Mouse (Mus musculus) fat pad, adult 2 months (tissue): ENCODE results near the gene Rps27a.
A peak's percentile ranks its signal among the peaks of the same experiment; 100 is the strongest.
"Not testable (repeated sequence)": the region's sequence is repeated elsewhere in the genome, so short reads cannot be mapped to it uniquely, and the experiment has no call there.

ENCODE experiments used
- DNase-seq: peaks from one replicate; pipeline ENCODE4 v3.0.0-alpha.2; 2011; ENCODE audit warnings: low read depth, low spot score; ENCODE audit errors: extremely low read depth

Rps27a gene

DNA sequence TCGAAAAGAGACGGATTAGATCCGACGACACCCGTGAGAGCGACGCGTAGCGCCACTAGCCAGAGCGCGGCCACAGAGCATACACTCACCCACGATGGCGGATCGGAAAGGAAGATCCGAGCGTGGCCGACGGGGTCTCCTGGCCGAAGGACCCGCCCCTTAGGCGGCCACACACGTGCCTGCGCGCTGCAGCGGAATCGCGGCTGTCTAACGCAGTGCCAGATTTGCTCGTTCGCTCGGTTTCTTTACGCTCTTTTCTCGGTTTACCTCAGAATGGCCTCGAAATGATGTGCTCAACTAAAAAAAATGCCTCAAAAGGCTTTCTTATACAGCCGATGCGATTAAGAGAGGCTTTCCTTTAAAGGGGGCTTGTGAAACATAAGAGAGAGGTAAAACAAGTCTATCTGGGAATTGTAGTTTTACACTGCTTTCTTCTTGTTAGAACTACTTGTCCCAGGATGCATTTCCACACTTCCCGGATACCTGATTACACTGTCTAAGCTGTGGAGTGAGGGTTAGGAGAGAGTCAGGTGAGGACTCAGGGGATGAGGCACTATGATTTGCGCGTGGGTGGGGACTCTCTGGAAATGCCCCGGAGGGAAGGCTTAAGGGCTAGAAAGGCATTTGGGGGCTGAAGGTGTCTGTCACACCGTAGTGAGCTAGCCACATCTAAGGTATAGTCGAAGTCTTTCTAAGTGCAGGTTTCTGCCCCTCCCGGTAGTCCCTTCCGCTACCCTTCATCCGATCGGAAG, at the start of gene Rps27a, which contains the start of gene Clhc1:
Rps27a (minus strand) TSS at position 358 of the 752 bp plus-strand sequence.
Clhc1 (plus strand) TSS at position 199 of the 752 bp plus-strand sequence.
- DNase-seq, result peak; percentile 81

DNA sequence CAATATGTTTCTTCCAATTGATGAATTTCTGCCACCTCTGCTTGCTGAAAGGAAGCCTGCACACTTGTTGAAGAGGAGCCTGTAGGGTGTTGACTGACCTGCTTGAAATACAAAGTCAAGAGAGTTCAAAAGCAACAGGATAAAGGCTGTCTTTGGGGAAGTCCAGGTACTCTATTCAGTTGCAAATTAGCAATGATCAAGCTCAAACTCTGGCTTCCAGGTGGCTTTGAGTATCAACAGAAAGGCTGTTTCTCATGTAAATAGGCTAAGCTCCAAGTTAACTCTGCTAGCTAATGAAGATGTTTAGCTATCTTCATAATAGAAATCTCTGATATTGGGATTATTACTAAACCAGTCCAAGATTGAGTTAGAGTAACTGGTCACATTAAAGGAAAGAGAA, 49.2 kb upstream of the Rps27a start:
- no peak for DNase-seq

DNA sequence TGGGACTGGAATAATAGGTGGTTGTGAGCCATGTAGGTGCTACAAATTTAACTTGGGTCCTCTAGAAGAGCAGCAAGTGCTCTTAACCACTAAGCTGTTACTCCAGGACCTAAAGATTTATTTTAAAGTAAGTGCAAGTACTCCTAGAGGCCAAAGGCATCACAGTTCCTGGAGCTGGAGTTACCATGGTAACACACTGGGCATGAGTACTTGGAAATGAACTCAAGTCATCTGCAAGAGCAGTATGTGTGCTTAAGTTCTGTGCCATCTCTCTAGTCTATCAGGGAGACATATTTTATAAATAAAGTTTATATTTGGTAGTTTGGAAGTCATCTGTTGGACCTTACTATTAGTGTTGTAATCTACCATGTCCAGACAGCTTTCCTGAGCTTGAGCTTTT, 47.3 kb upstream of the Rps27a start:
- DNase-seq, result no peak

DNA sequence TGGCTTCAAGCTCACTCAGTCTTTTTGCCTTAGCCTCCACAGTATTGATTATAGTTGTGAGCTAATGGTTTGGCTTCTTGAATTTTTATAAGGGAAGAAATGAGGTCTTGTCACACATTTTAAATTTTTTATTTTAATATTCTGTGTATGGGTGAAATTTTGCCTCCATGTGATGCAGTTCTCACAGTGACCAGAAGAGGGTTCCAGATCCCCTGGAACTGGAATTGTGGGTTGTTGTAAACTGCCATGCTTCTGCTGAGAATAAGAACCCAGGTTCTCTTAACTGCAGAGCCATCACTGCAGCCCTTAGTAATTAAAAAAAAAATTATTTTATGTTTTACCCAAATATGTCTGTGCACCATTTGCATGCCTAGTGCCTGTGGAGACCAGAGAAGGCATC, 31.7 kb upstream of the Rps27a start:
- DNase-seq, result no peak

DNA sequence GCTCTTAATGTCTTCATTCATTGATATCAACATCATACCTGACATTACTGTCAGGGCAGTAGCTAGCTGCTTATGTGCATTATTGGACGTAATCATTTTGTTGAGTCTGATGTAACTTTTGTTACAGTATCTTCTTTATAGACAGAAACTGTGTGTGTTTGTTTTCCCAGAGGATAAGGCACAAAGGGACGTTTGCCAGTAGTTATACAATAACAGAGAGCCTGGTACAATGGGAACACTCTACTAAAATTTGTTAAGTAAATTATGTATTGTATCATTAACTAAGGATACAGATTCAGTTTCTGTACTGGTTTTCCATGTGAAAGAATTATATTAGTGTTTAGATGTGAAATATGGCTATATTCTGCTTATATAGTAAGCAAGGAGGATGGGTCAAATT, 24.7 kb upstream of the Rps27a start:
- no peak for DNase-seq

DNA sequence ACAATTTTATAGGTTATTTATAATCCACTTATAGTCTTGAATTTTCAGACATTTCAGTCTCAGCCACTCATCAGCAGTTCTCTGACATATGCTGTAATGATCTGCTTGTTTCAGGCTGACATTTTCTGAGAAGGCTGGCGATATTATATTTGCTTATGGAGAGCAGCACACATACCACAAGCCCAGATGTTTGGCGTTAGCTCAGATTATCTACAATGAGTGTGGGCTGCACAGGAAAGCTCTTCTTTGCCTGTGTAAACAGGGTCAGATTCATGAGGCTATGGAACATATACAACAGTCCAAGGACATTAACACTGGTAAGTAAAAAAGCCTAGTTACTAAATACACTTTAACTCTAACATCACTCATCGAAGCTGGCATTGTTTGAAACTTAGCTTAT, 23.6 kb upstream of the Rps27a start:
- no peak for DNase-seq

GRCm38 (mm10) chr11:29563406-29563805, 15.5 kb upstream of the Rps27a start:
- no peak for DNase-seq

- DNase-seq, result no peak
Observed at GRCm38 (mm10) chr11:29560990-29561389, 13.1 kb upstream of the Rps27a start.

DNA sequence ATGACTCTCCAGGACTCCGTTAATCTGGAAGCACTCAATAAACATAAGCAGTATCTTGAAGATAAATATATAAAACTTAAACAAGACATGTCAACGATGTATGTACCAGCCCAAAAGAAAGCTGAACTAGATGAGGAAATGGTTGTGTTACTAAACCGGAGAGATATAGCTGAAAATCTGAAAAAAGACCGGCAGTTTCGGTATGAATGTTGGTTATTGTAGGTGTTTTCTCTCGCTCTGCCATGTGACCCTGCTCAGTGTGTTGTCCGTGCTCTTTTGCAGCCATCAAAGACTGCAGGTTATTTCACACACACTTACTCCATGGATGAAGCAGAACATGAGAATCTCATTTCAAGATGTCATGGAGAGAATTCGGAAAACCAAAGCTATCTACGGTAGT, 12.5 kb upstream of the Rps27a start:
- DNase-seq, result no peak

DNA sequence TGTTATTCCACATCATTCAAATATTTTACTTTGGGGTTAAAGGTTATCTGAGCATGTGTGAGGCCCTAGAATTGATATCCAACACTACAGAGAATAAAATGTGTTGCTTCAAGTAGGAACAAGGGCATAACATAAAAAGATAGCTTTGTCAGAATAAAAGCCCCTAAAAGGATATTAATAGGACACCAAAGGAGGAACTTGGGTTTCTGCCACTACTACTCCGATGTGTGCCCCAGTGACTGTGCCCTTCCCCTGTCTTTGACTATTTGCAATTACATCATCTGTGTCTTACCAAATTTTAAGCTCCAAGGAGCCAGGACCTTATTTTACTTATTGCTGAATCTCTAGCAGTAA, 1.5 kb upstream of the Rps27a start:
- no peak for DNase-seq

DNA sequence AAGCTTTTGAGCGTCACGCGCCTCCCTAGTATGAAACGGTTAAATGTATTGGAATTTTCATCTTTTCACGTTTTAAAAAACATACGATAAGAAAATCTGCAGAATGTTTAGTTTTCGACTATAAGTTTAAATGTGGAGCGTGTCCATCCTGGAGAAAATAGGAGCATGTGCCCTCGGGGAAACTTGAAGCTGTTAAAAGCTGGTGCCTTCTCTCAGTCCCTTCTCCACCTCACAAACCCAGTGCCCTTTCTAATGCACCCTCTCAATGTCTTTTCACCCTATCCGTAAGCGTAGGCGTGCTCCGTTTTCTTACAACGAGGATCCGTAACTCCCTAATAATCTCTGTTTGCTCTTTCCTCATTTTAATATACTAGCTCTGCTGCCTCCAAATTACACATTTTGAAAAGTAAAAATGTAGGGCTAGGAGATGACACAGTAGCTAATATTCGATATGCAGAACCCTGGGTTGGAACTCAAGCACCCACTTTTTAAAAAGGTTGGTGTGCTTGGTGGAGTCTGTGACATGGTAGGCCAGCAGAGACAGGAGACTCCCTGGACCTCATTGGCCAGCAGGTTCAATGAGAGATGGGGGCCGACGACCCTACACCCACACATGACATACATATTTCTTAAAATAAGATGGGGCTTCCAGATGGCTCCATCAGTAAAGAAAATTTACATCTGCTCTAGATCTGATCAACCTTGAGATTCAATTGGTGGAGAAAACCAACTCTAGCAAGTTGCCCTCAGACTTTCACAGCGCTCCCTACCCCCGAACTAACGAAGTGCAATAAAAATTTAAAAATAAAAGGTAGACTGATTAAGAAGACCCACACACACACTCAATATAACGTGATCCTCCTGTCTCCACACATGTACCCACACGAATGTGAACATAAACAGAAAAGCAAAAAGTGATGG, 855 bp upstream of the Rps27a start:
- DNase-seq, result no peak

DNA sequence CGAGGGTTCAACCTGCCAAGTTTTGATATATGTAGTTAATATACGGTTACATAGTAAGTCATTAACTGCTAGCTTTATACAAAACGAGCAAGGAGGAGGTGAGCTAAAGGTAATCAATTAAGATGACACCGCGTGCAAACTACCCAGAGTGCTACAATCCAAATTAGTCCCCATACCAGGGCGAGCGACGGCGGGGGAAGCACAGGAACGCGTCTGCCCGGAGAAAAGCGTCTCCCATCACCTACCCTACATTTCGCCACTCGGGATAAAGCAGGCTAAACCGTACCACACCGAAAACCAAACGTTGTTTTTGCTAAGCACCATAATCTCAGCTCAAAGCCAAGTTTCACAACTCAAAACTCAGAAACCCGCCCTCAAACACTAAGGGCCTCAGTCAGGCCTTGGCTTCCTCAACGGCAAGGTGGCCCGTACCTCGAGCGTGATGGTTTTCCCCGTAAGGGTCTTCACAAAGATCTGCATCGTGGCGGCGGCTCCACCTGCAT, 609 bp downstream of the Rps27a start:
- no peak for DNase-seq

- DNase-seq, result no peak
Observed at GRCm38 (mm10) chr11:29546762-29547161, 1.1 kb downstream of the Rps27a start.

GRCm38 (mm10) chr11:29546297-29546696, 1.6 kb downstream of the Rps27a start:
- not testable (repeated sequence) for DNase-seq

DNA sequence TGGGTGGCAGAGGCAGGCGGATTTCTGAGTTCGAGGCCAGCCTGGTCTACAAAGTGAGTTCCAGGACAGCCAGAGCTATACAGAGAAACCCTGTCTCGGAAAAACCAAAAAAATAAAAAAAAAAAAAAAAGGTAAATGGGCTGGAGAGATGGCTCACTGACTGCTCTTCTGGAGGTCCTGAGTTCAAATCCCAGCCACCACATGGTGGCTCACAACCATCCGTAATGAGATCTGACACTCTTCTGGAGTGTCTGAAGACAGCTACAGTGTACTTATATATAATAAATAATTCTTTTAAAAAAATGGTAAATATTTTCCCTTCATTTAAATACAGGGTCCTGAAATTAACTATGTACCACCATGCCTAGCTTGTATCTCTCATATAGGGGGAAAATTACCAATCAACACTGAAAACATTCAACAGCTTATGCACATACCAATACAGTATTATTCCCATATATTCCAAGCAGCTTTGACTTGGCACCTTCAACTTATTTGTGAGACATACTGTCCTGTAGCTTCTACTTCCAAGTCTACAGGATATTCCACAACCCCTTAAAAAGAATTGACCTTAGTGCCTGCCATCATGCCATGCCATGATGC, 2.7 kb downstream of the Rps27a start:
- not testable (repeated sequence) for DNase-seq

DNA sequence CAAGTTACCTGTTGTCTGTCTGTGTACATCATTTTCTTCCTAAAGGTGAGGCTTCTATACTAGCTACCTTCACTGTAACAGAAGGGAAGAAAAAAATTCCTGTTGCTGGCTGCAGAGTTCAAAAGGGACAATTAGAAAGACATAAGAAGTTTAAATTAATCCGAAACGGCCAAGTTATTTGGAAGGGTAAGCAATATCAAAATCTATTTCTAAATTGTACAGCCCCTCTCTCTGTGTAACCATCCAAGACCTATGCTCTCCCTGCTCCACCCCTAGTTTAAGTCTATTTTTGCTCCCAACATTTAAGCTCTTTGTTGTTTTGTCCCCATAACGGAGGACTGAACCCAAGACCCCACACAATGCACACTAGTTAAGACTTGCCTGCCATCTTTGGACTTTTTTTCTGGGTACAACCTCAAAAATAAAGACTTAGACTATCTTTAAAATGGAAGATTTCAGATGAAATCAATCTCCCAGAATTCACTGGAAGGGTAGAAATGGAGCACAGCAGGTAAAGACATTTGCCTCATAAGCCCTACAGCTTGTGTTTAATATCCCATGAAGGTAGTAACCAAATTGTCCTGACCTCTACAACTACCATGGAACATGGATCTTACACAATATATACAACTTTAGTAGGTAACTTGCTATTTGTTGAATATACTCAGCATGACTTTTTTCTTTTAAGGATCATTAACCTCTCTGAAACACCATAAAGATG, 3.5 kb downstream of the Rps27a start:
- no peak for DNase-seq

GRCm38 (mm10) chr11:29538201-29538600, 9.7 kb downstream of the Rps27a start:
- DNase-seq, result no peak

GRCm38 (mm10) chr11:29525988-29526794, 21.7 kb downstream of the Rps27a start, which contains the start of gene Mtif2:
Gene Mtif2, plus strand, starts transcription at chr11:29526408.
- no peak for DNase-seq

- DNase-seq, result peak; percentile 43
Observed at GRCm38 (mm10) chr11:29514682-29515412, 33.1 kb downstream of the Rps27a start, which contains the start of gene Prorsd1. Gene Prorsd1, minus strand, starts transcription at chr11:29515033.
